Mouse (Mus musculus): ENCODE measurements at regions not wholly inside any gene's neighbourhood (a gene's known extent, or its start where the extent isn't known, plus 50 kb on each side); places are given as distances from the start of the nearest gene placed in this dataset.
A peak's percentile ranks its signal among the peaks of the same experiment; 100 is the strongest.

- DNase-seq (ENCODE audit: low spot score in 2 of 2): no peak
- intact Hi-C loops (cut with DNase I): no loop called here
Measured at GRCm38 (mm10) chr12:9091951-9092350, 62.2 kb downstream of the Ttc32 start.

- DNase-seq (ENCODE audit: low spot score in 2 of 2): no peak
- intact Hi-C loops (cut with DNase I): no loop called here
Measured at GRCm38 (mm10) chr12:9095061-9095460, 65.3 kb downstream of the Ttc32 start.

- DNase-seq (ENCODE audit: low spot score in 2 of 2): no peak
- intact Hi-C loops (cut with DNase I): no loop called here
Measured at GRCm38 (mm10) chr12:9106416-9106815, 76.6 kb downstream of the Ttc32 start.

- intact Hi-C loops (cut with DNase I): no loop called here
- no peak for DNase-seq (ENCODE audit: low spot score in 2 of 2)
Measured at GRCm38 (mm10) chr12:9109806-9110205, 80.0 kb downstream of the Ttc32 start.

GRCm38 (mm10) chr12:9112161-9112674 is 82.4 kb downstream of the Ttc32 start:
- intact Hi-C loops (cut with DNase I): no loop called here

DNA sequence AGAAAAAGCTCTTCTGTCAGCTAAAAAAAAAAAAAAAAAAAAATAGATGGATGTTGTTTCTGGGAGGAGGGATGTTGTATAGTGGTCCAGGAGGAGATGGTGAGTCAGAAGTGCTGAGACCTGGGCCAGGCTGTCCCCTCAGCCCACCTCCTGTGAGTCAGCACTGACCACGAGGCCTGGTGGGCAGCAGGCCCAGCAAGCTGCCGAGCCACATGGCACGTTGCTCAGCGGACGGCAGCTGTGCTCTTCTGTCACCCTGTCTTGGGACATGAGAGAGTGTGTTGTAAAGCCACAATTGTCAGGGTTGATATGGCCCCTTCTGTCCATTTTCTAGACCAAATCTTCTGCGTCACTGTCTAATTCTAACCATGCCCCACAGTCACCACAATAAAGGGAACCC is 83.9 kb downstream of the Ttc32 start:
- peak; percentile 14 for DNase-seq (ENCODE audit: low spot score in 2 of 2)
- intact Hi-C loops (cut with DNase I): no loop called here

More at GRCm38 (mm10) chr12:9112161-9112674, 82.4 kb downstream of the Ttc32 start:
- DNase-seq (ENCODE audit: low spot score in 2 of 2): no peak

DNA sequence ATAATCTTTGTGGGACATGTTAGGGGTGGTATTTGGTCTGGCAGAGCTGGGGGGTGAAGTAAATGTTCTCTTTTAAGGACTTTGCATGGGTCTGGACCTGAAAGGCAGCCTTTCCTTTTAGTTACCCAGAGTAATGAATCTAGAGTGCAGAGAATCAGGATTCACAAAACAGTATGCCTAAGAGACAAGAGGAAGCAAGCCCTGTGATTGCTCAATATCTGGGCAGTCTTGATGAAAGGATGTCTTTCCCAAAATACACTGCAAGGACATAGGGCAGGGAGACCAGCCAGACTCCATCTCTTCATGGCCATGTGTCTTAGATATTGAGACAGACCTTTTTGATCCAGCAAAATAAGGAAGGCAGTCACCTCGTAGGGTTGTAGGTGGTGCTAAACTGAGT is 84.3 kb downstream of the Ttc32 start:
- intact Hi-C loops (cut with DNase I): no loop called here

GRCm38 (mm10) chr12:9118576-9118975 is 88.8 kb downstream of the Ttc32 start:
- intact Hi-C loops (cut with DNase I): no loop called here
- DNase-seq (ENCODE audit: low spot score in 2 of 2): no peak

More for the DNA sequence above, 84.3 kb downstream of the Ttc32 start:
- no peak for DNase-seq (ENCODE audit: low spot score in 2 of 2)

- intact Hi-C loops (cut with DNase I): no loop called here
- no peak for DNase-seq (ENCODE audit: low spot score in 2 of 2)
Measured at GRCm38 (mm10) chr12:9127931-9128550, 98.2 kb downstream of the Ttc32 start.

DNA sequence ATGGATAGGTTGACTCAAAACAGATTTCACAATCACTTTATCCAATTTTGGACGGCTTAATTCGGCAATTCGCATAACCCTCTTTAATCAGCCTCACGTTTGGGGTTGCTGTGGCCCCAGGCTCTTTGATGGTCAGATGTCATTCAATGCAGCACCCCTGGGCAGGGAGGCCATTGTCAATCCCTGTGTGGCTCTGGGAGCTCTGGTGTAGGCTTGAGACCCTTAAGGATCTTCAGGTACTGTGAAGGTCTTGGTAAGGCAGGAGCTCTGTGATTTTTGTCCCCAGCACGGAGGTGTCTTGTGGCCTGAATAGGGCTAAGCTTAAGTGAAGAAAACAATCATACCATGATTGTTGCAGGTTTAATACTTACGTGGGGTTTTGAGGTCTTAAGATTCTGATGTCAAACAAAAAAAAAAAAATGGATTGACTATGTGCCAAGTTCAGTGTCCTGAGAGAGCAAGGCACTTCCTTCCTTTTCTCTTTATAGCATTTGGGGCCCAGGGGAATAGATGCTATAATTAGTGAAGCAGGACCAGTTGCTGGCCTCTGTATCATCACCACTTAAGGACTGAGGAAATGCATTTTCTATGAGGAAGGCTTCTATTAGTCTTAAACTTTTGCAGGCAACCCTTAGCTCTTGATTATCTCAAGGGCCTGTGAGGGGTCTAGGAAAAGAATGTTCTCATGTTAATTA is 98.9 kb downstream of the Ttc32 start:
- intact Hi-C loops (cut with DNase I): no loop called here
- DNase-seq (ENCODE audit: low spot score in 2 of 2): no peak

DNA sequence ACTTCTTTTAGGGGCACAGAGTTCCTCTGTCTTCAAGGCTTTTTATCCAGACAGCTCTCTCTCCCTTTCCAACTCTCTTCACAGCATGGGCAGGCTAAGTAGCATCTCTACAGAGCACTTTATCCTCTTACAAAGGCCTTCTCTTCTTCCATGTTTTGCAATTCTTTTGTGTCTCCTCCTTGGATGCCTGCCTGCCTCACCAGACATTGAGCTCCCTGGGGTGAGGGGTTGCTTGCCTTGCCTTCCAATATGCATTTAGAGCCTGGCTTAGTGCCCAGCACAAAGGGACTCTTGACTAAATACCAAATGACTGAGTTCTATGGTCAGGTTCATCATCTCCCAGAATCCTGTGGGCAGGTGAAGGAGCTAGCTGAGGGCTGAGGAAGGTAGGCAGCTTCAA is 102.8 kb downstream of the Ttc32 start:
- DNase-seq (ENCODE audit: low spot score in 2 of 2): no peak
- intact Hi-C loops (cut with DNase I): no loop called here

DNA sequence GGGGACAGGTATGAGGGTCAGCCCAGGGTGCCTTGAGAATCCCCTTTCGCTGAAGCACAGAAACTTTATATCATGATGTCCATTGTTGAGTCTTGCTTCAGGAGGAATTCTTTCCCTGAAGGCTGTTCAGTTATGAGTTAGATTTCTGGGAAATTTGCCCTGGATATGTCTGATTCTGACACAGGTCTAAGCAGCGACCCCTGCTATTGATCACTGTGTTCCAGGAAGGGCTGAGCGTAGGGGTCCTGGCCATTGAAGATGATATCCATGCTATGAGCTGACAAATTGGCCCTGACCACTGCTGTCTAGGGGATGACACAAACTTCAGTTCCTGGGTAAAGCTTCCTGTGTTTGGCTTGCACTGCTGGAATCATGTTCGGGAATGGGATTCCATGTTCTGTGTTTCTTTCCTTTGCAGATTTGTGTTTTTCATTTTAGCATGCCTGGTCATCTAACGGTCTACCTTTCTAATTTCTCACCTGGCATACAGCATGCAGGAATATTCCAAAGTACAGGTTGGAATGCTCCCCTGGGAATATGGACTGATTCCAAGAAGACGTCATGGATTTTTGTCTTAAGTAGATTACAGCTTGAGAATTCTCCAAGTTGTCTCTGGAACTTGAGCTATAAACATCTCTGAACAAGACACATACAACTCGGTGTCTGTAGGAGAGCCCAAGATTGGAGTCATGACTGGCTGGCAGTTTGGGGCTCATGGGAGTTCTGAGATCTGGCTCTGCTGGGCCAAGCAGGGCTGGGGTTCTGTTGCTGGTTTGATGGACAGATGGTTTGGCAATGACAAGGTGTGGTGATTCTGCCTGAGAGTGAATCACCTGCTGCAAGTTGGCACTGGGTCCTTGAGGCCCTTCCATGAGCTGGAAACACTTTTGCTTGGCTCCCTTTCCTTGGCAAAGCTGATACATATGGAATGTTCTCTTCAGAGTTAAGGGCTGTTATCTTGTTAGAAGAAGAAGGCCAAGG is 104.4 kb downstream of the Ttc32 start:
- intact Hi-C loops (cut with DNase I): no loop called here
- no peak for DNase-seq (ENCODE audit: low spot score in 2 of 2)

- intact Hi-C loops (cut with DNase I): no loop called here
- no peak for DNase-seq (ENCODE audit: low spot score in 2 of 2)
Measured at GRCm38 (mm10) chr12:9151001-9151400, 121.2 kb downstream of the Ttc32 start.

DNA sequence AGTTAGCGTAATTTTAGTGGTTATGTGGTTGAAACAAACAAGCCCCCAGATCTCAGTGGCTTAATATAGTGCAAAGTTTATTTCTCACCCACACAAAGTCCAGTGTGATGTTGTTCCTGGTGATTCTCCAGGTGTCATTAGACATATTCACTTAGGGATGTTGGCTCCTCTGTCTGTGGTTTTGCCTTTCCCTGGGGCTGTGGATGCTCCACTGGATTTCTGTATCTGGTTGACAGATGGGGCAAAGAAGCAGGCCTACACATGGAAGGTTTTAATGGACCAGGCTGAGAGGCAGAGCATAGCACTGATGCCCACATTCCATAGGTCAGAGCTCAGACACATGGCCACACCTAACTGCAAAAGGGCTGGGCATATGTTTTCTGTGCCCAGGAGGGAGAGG is 121.6 kb downstream of the Ttc32 start:
- intact Hi-C loops (cut with DNase I): no loop called here
- DNase-seq (ENCODE audit: low spot score in 2 of 2): no peak

GRCm38 (mm10) chr12:9154491-9154890 is 124.7 kb downstream of the Ttc32 start:
- intact Hi-C loops (cut with DNase I): no loop called here
- no peak for DNase-seq (ENCODE audit: low spot score in 2 of 2)

- intact Hi-C loops (cut with DNase I): no loop called here
- DNase-seq (ENCODE audit: low spot score in 2 of 2): no peak
Measured at GRCm38 (mm10) chr12:9156794-9157193, 127.0 kb downstream of the Ttc32 start.

DNA sequence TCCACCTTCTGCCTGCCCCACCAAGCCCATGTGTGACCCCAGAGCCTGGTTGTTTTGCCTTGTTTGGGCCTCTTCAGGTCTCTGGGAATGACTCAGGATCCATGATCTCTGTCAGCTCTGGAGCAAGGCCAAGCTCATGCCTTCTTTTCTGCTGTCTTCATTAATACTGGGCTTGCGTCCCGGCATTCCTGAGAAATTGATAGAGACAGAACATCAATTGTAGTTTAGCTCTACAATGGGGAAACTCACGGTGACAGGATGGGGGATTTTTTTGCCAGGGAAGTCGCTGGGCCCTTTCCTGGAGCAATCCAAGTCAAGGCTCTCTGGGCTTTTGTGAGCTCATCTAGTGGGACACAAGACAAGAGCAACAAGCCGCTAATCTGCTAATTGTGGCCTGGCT is 129.0 kb downstream of the Ttc32 start:
- no peak for DNase-seq (ENCODE audit: low spot score in 2 of 2)
- intact Hi-C loops (cut with DNase I): no loop called here

DNA sequence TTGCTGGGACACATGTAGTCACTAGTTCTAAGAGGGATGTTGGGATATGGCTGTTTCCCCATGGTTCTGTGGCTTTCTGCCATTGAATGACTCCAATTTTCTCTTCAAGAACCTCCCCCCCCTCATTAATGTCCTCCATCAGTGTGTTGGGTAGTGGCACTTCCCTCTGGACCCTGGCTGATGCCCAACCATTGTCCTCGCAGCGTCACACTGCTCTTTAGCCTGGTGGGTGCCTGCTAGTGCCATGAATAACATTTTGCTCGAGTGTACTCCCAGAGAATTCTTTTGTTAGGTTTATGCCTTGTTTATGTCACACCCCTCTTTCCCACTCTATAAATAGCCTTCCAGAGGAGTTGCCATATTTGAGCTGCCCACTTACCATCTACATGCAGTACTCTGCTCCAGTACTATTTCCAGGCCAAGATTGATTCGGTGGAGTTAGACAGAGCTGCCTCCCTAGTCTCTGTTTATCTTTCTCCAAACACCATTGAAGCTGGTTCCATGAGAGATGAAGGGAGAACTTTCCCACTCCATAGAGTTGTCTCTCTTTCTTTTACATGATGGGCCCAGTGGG is 135.7 kb downstream of the Ttc32 start:
- peak in 1 of 2 experiments; percentile 13 for DNase-seq (ENCODE audit: low spot score in 2 of 2)
- intact Hi-C loops (cut with DNase I): no loop called here

DNA sequence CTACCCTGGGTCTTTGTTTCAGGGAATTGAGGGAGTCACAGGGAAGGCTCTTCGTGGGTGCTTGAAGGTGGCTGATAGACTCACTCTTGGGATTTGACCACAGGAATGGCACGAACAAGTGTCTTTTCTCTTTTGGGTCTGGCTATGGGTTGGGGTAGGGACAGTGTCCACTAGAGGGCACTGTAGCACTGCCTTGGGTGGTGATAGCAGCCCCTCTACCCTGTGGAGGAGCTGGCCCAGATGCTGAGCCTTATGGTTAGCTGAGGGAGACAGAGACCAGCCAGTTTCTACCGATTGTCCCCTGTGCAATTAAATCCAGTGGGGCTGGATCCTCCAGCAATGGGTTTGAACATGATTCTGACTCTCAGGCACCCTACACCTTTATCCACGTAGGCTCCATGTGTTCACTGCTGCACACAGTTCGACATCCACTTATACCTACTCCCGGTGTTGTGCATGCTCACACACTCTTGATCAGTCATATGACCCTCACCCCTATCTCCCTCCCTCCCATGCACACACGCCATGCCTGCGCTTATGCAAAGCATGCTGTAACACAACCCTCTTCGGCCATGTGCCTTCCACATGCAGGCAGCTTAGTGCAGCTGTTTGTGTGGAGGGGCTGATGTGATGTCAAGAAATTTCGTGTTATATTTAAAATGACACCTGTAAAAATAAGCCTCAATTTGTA is 136.6 kb downstream of the Ttc32 start:
- intact Hi-C loops (cut with DNase I): no loop called here
- DNase-seq (ENCODE audit: low spot score in 2 of 2): peak; percentile 14 to 23
